Mouse (Mus musculus): ENCODE results near the gene Rnd3.

GRCm38 (mm10) chr2:51101187-51101586, 47.7 kb downstream of the Rnd3 start:
- TF ChIP-seq POLR2A (IDR thresholded peaks at IDR 0.05; ENCODE audit: borderline replicate concordance, control insufficient read depth, low read depth, low read length): no peak
- TF ChIP-seq CTCF (IDR thresholded peaks at IDR 0.05; ENCODE audit: control insufficient read depth, insufficient read depth, low read length): no peak

Measured in bone marrow, adult 2 months (tissue).